Mouse (Mus musculus): ENCODE measurements around the gene Duox1.

DNA sequence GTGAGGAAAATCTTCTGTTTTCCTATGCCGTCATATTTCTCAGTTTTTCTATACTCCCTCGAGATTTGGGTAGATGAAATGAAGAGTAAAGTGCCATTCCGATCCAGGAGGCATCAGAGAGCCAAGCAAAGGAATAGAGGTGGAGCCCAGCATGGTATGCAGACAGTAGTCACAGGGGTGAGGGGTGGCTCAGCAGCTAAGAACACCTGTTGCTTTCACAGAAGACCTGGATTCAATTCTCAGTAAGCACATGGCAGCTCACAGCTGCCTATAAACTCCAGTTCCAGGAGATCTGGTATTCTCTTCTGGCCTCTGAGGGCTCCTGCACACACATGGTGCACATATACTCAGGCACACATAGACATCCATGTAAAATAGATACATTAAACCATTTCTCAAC, 56.6 kb downstream of the Duox1 start:
- TF ChIP-seq CTCF (IDR thresholded peaks at IDR 0.05; ENCODE audit: extremely low read depth, insufficient read length, insufficient replicate concordance, low read depth, low read length) (no peak), POLR2A (IDR thresholded peaks at IDR 0.05; ENCODE audit: low read depth, low read length) (no peak)

Data from small intestine, adult 2 months (tissue).